Mouse (Mus musculus) heart, postnatal 0 days (tissue): ENCODE results near the gene Cpm.

Source experiments
- CTCF ChIP-seq: IDR thresholded peaks from 2 replicates; pipeline ENCODE4 v1.5.1; 2016; ENCODE audit warnings: antibody characterized with exemption, control low read depth, low read depth
- EP300 ChIP-seq: IDR thresholded peaks from 2 replicates; pipeline ENCODE4 v1.6.1; 2016; ENCODE audit warnings: antibody characterized with exemption, low read depth

DNA sequence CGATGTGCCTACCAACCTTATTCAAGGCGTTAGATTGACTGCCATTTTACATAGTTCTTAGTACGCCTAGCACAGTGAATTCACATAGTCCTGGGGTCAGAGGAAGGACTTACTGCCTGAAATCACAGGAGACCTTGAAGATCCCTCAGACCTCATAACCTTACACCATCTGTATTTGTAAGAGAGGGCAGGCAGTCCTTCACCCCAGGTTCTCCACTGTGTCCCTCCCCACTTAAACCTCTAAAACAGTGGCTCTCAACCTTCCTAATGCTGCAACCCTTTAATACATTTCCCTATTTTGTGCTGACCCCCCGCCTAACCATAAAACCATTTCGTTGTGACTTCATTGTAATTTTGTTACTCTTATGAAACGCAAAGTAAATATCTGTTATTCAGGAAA, 1.4 kb upstream of the Cpm start:
- no peak for TF ChIP-seq CTCF
- no peak for TF ChIP-seq EP300
